Mouse (Mus musculus): ENCODE data around the gene Sertm1.

DNA sequence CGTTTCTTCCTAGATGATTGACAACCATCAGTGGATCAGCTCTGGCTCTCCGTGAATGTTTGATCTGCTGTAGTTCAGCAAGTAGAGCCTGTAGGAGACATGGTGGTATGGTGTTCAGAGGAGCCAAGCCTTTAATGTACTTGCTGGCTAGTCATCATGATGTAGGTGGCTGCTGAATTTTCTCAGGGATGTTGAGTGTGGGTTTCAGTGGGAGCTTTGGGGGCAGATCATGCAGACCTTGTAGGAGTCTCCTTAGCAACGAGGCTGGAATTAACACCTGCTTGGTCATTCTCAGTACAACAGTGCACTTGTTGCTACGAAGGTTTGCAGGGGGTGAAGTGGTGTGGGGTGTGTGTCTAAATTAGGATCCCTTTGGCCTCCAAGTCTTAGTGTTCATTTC, 18.8 kb upstream of the Sertm1 start:
- no peak for TF ChIP-seq CTCF (IDR thresholded peaks at IDR 0.05; ENCODE audit: low read depth)
- TF ChIP-seq EP300 (IDR thresholded peaks at IDR 0.05; ENCODE audit: low read depth): no peak
